Mouse (Mus musculus) MEL (cell line): ENCODE results near the gene Slc25a47.

Experiments
- BHLHE40 ChIP-seq: IDR thresholded peaks from 2 replicates; pipeline ENCODE4 v1.6.1; 2012; ENCODE audit warnings: low read depth, mild to moderate bottlenecking, inconsistent platforms, low read length, improper control_type of control experiment, borderline replicate concordance
- CHD1 ChIP-seq: IDR thresholded peaks from 2 replicates; pipeline ENCODE4 v1.6.1; 2012; ENCODE audit warnings: low read depth, mild to moderate bottlenecking, inconsistent platforms, low read length, improper control_type of control experiment
- CTCF ChIP-seq, 3 experiments: IDR thresholded peaks in 2 of 3; conservative IDR thresholded peaks in 1 of 3; 2 replicates each; pipeline ENCODE4 v1.5.1; 2011 to 2012; ENCODE audit warnings: low read length in 3 of 3, low read depth in 2 of 3, mild to moderate bottlenecking in 2 of 3, improper control_type of control experiment in 1 of 3, inconsistent platforms in 1 of 3, mixed read lengths in 1 of 3, moderate library complexity in 1 of 3; ENCODE audit not compliant: control insufficient read depth in 1 of 3, insufficient read depth in 1 of 3, poor library complexity in 1 of 3, severe bottlenecking in 1 of 3
- ETS1 ChIP-seq: IDR thresholded peaks from 2 replicates; pipeline ENCODE4 v1.6.1; 2012; ENCODE audit warnings: low read depth, mild to moderate bottlenecking, inconsistent platforms, low read length, improper control_type of control experiment, moderate library complexity
- KAT2A ChIP-seq: conservative IDR thresholded peaks from 2 replicates; pipeline ENCODE4 v1.6.1; 2012; ENCODE audit warnings: low read depth, low read length, improper control_type of control experiment, inconsistent platforms
- MAX ChIP-seq: IDR thresholded peaks from 2 replicates; pipeline ENCODE4 v1.6.1; 2011; ENCODE audit warnings: low read length, improper control_type of control experiment
- POLR2A ChIP-seq, 2 experiments: IDR thresholded peaks; 2 replicates each; pipeline ENCODE4 v1.6.1; 2011 to 2012; ENCODE audit warnings: low read length in 2 of 2, mild to moderate bottlenecking in 2 of 2, control low read depth in 1 of 2, improper control_type of control experiment in 1 of 2, low read depth in 1 of 2, moderate library complexity in 1 of 2; ENCODE audit not compliant: control insufficient read depth in 1 of 2, insufficient read depth in 1 of 2, poor library complexity in 1 of 2
- TAL1 ChIP-seq: IDR thresholded peaks from 2 replicates; pipeline ENCODE4 v1.6.1; 2012; ENCODE audit warnings: mild to moderate bottlenecking, inconsistent platforms, low read length, moderate library complexity, mixed read lengths
- TBP ChIP-seq: IDR thresholded peaks from 2 replicates; pipeline ENCODE4 v1.8.0; 2011; ENCODE audit warnings: low read depth, low read length, improper control_type of control experiment
- USF1 ChIP-seq: IDR thresholded peaks from 2 replicates; pipeline ENCODE4 v1.6.1; 2014; ENCODE audit warnings: low read depth, mild to moderate bottlenecking, inconsistent platforms, low read length, improper control_type of control experiment, moderate library complexity

DNA sequence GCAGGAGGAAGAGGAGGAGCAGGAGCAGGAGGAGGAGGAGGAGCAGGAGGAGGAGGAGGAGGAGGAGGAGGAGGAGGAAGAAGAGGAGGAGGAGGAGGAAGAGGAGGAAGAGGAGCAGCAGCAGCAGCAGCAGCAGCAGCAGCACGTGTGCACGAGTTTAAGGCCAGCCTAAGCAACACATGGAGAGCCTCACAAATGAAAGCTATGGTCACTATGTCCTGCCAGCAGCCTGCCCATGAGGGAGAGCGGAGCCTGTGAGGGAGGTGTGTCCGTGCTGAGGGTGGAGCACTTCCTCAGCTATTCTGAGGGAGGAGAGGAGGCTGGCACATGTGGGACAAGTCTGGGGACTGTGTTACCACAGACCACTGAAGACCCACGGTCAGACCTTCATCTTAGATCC is 37.3 kb downstream of the Slc25a47 start:
- TF ChIP-seq ETS1 (no peak), MAX (no peak), CHD1 (no peak), USF1 (no peak), TBP (no peak), KAT2A (no peak), POLR2A (IDR thresholded peaks at IDR 0.05; ENCODE audit: control insufficient read depth in 1 of 2, insufficient read depth in 1 of 2, low read depth in 1 of 2, low read length in 2 of 2, poor library complexity in 1 of 2) (no peak), CTCF (IDR thresholded peaks at IDR 0.05 in 2 of 3, conservative IDR thresholded peaks at IDR 0.05 in 1 of 3; ENCODE audit: control insufficient read depth in 1 of 3, insufficient read depth in 1 of 3, low read depth in 2 of 3, low read length in 3 of 3, poor library complexity in 1 of 3, severe bottlenecking in 1 of 3) (no peak), TAL1 (no peak), BHLHE40 (no peak)
